Mouse (Mus musculus) heart, adult 18-20 months (tissue): Measurements from ENCODE around the gene Pom121. TPM values are rescaled to one million over a fixed set of nuclear protein-coding genes. Genes with fewer than 3 reads are reported as not detected.

Source experiments
- DNase-seq, 2 experiments: peaks; one replicate each; pipeline ENCODE4 v3.0.0; 2021 to 2022; ENCODE audit warnings: mixed read lengths in 1 of 2
- long read RNA-seq, 2 experiments: library from polyadenylated mRNA; stranded (forward); transcript quantifications; one replicate each; pipeline ENCODE4 v2.0.0; 2021
- total RNA-seq, 2 experiments: library from RNA; stranded (reverse); gene quantifications; 2 replicates each; pipeline ENCODE4 v1.2.3; 2021

Pom121 gene
- total RNA-seq = 10 to 100 TPM; 11.4 to 12.4 TPM
- long read RNA-seq, experiment 1, partial matches to known transcripts = 5 of 5 reads
- long read RNA-seq, experiment 1, other reads (novel, unspliced or antisense) = 0 of 5 reads
- long read RNA-seq, experiment 2, partial matches to known transcripts = 4 of 5 reads
- long read RNA-seq, experiment 2, other reads (novel, unspliced or antisense) = 1 of 5 reads

GRCm38 (mm10) chr5:135394004-135394823 is at the start of gene Pom121:
TSS of gene Pom121 (minus strand) at chr5:135394546.
- DNase-seq = peak; percentile 84 to 85

GRCm38 (mm10) chr5:135442430-135442829 is 48.1 kb upstream of the Pom121 start:
- DNase-seq = no peak

GRCm38 (mm10) chr5:135435039-135435438 is 40.7 kb upstream of the Pom121 start:
- no peak for DNase-seq

GRCm38 (mm10) chr5:135433861-135434260 is 39.5 kb upstream of the Pom121 start:
- DNase-seq = no peak

GRCm38 (mm10) chr5:135431111-135431510 is 36.8 kb upstream of the Pom121 start:
- DNase-seq = no peak

GRCm38 (mm10) chr5:135428786-135429185 is 34.4 kb upstream of the Pom121 start:
- no peak for DNase-seq

GRCm38 (mm10) chr5:135410266-135410665 is 15.9 kb upstream of the Pom121 start:
- no peak for DNase-seq

GRCm38 (mm10) chr5:135408114-135408513 is 13.8 kb upstream of the Pom121 start:
- DNase-seq = no peak

- DNase-seq = no peak
Observed at GRCm38 (mm10) chr5:135405437-135405836, 11.1 kb upstream of the Pom121 start.

- DNase-seq = no peak
Observed at GRCm38 (mm10) chr5:135404623-135405022, 10.3 kb upstream of the Pom121 start.

- DNase-seq = peak; percentile 69 to 91
Observed at GRCm38 (mm10) chr5:135400244-135400643, 5.9 kb upstream of the Pom121 start.

- no peak for DNase-seq
Observed at GRCm38 (mm10) chr5:135399382-135399781, 5.0 kb upstream of the Pom121 start.

GRCm38 (mm10) chr5:135395826-135396225 is 1.5 kb upstream of the Pom121 start:
- peak; percentile 32 to 48 for DNase-seq

- DNase-seq = no peak
Observed at GRCm38 (mm10) chr5:135383771-135384170, 10.6 kb downstream of the Pom121 start.

GRCm38 (mm10) chr5:135382746-135383145 is 11.6 kb downstream of the Pom121 start:
- no peak for DNase-seq

GRCm38 (mm10) chr5:135381356-135381925 is 12.9 kb downstream of the Pom121 start:
- peak; percentile 47 to 79 for DNase-seq

- DNase-seq = no peak
Observed at GRCm38 (mm10) chr5:135380681-135381080, 13.7 kb downstream of the Pom121 start.

GRCm38 (mm10) chr5:135376341-135376740 is 18.0 kb downstream of the Pom121 start:
- no peak for DNase-seq

GRCm38 (mm10) chr5:135375167-135375566 is 19.2 kb downstream of the Pom121 start:
- peak; percentile 27 to 34 for DNase-seq

- no peak for DNase-seq
Observed at GRCm38 (mm10) chr5:135373601-135374000, 20.7 kb downstream of the Pom121 start.

GRCm38 (mm10) chr5:135371195-135371594 is 23.2 kb downstream of the Pom121 start:
- DNase-seq = no peak

- DNase-seq = peak; percentile 95 to 98
Observed at GRCm38 (mm10) chr5:135369787-135370654, 24.3 kb downstream of the Pom121 start, which contains the start of gene Nsun5. TSS of gene Nsun5 (plus strand) at chr5:135369953.
